Mouse (Mus musculus) cortical plate, adult 2 months (tissue): Measurements from ENCODE around the gene Fgf22.

ENCODE experiments used
- CTCF ChIP-seq: fragments of 200-500 bp; IDR thresholded peaks from 2 replicates; pipeline ENCODE4 v1.5.1; 2011; ENCODE audit warnings: mild to moderate bottlenecking, control low read depth, low read length; ENCODE audit not compliant: insufficient read depth; ENCODE audit errors: extremely low read depth
- POLR2A ChIP-seq: fragments of 200-500 bp; IDR thresholded peaks from 2 replicates; pipeline ENCODE4 v1.6.1; 2011; ENCODE audit warnings: mild to moderate bottlenecking, low read length, control low read depth; ENCODE audit not compliant: insufficient read depth; ENCODE audit errors: extremely low read depth

DNA sequence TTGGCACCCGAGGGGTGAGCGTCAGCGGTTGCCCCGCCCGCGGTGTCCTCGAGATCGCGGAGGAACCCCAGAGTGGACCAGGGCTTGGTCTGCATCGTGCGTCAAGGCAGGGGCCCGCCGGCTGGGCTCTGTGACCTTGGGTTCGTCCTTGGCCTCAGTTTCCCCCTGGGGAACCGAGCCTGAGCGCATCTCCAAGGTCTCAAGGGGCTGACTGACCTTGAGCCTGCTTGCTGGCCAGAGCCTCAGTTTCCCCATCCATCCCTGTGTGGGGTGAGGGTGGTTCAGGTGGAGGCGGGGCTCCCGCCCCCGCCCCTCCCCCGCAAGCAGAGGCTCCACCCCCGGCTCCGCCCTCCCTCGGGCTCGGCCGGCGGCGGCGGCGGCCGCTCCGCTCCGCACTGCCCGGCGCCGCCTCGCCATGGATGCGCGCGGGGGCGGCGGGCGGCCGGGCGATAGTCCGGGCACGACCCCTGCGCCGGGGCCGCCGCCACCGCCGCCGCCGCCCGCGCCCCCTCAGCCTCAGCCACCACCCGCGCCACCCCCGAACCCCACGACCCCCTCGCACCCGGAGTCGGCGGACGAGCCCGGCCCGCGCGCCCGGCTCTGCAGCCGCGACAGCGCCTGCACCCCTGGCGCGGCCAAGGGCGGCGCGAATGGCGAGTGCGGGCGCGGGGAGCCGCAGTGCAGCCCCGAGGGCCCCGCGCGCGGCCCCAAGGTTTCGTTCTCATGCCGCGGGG, 38.5 kb upstream of the Fgf22 start, which contains the start of gene Hcn2:
- TF ChIP-seq POLR2A (peak; percentile 36; the same call in 1 of the 2 replicates), CTCF (no peak)
